Mouse (Mus musculus) MEL (cell line): Measurements from ENCODE around the gene Sik1. TPM values are rescaled to one million over a fixed set of nuclear protein-coding genes. Genes with fewer than 3 reads are reported as not detected.
A peak's percentile ranks its signal among the peaks of the same experiment; 100 is the strongest.

ENCODE experiments used
- DNase-seq: peaks from one replicate; pipeline ENCODE4 v3.0.0; 2011; ENCODE audit warnings: low read depth, low spot score
- H3K27ac ChIP-seq: 2 replicates; pipeline ENCODE4 v1.5.1; 2012; ENCODE audit warnings: low read depth, mild to moderate bottlenecking, control low read depth, low read length, moderate library complexity; ENCODE audit not compliant: control insufficient read depth
- H3K27me3 ChIP-seq, 2 experiments: fragments of 150-350 bp in 1 of 2; sonication (generic) in 1 of 2; 2 replicates each; pipeline ENCODE4 v1.6.1; 2012; ENCODE audit warnings: low read length in 2 of 2, mild to moderate bottlenecking in 2 of 2, improper control_type of control experiment in 1 of 2, moderate library complexity in 1 of 2; ENCODE audit not compliant: insufficient read depth in 2 of 2, control insufficient read depth in 1 of 2
- H3K36me3 ChIP-seq, 2 experiments: 2 replicates each; pipeline ENCODE4 v1.6.1; 2012 to 2014; ENCODE audit warnings: low read length in 2 of 2, improper control_type of control experiment in 1 of 2, inconsistent platforms in 1 of 2, mild to moderate bottlenecking in 1 of 2; ENCODE audit not compliant: insufficient read depth in 2 of 2, control insufficient read depth in 1 of 2
- H3K4me1 ChIP-seq, 2 experiments: fragments of 150-350 bp in 1 of 2; sonication (generic) in 1 of 2; 2 replicates each; pipeline ENCODE4 v1.6.1; 2012; ENCODE audit warnings: low read length in 2 of 2, improper control_type of control experiment in 1 of 2, mild to moderate bottlenecking in 1 of 2; ENCODE audit not compliant: insufficient read depth in 2 of 2, control insufficient read depth in 1 of 2
- H3K4me3 ChIP-seq, 2 experiments: fragments of 150-350 bp in 1 of 2; sonication (generic) in 1 of 2; 2 replicates each; pipeline ENCODE4 v1.5.1; 2012; ENCODE audit warnings: low read depth in 2 of 2, low read length in 2 of 2, mild to moderate bottlenecking in 2 of 2, moderate library complexity in 2 of 2, control low read depth in 1 of 2, improper control_type of control experiment in 1 of 2; ENCODE audit not compliant: control insufficient read depth in 1 of 2, insufficient read depth in 1 of 2
- H3K79me2 ChIP-seq: 2 replicates; pipeline ENCODE4 v1.6.1; 2012; ENCODE audit warnings: mild to moderate bottlenecking, low read length, moderate library complexity; ENCODE audit not compliant: control insufficient read depth, poor library complexity, insufficient read depth
- H3K9ac ChIP-seq: 2 replicates; pipeline ENCODE4 v1.6.1; 2012; ENCODE audit warnings: low read depth, mild to moderate bottlenecking, control low read depth, low read length, moderate library complexity; ENCODE audit not compliant: control insufficient read depth, poor library complexity, severe bottlenecking
- H3K9me3 ChIP-seq: fragments of 150-350 bp; sonication (generic); replicated peaks from 2 replicates; pipeline ENCODE4 v1.6.1; 2012; ENCODE audit warnings: mild to moderate bottlenecking, low read length, improper control_type of control experiment, moderate library complexity; ENCODE audit not compliant: insufficient read depth
- BHLHE40 ChIP-seq: IDR thresholded peaks from 2 replicates; pipeline ENCODE4 v1.6.1; 2012; ENCODE audit warnings: low read depth, mild to moderate bottlenecking, inconsistent platforms, low read length, improper control_type of control experiment, borderline replicate concordance
- CHD1 ChIP-seq: IDR thresholded peaks from 2 replicates; pipeline ENCODE4 v1.6.1; 2012; ENCODE audit warnings: low read depth, mild to moderate bottlenecking, inconsistent platforms, low read length, improper control_type of control experiment
- E2F4 ChIP-seq: IDR thresholded peaks from 2 replicates; pipeline ENCODE4 v1.6.1; 2011; ENCODE audit warnings: low read depth, low read length, improper control_type of control experiment, borderline replicate concordance
- ELF1 ChIP-seq: IDR thresholded peaks from 2 replicates; pipeline ENCODE4 v1.6.1; 2014; ENCODE audit warnings: low read depth, mild to moderate bottlenecking, inconsistent platforms, low read length, improper control_type of control experiment, moderate library complexity
- EP300 ChIP-seq, 2 experiments: IDR thresholded peaks; 2 replicates each; pipeline ENCODE4 v1.6.1; 2011; ENCODE audit warnings: improper control_type of control experiment in 2 of 2, low read length in 2 of 2, low read depth in 1 of 2, mild to moderate bottlenecking in 1 of 2
- ETS1 ChIP-seq: IDR thresholded peaks from 2 replicates; pipeline ENCODE4 v1.6.1; 2012; ENCODE audit warnings: low read depth, mild to moderate bottlenecking, inconsistent platforms, low read length, improper control_type of control experiment, moderate library complexity
- GABPA ChIP-seq: IDR thresholded peaks from 2 replicates; pipeline ENCODE4 v1.6.1; 2012; ENCODE audit warnings: low read depth, mild to moderate bottlenecking, inconsistent platforms, low read length, improper control_type of control experiment, moderate library complexity
- GATA1 ChIP-seq: IDR thresholded peaks from 2 replicates; pipeline ENCODE4 v1.6.1; 2011; ENCODE audit warnings: low read depth, low read length, improper control_type of control experiment
- HCFC1 ChIP-seq: IDR thresholded peaks from 2 replicates; pipeline ENCODE4 v1.6.1; 2012; ENCODE audit warnings: low read depth, mild to moderate bottlenecking, inconsistent platforms, low read length, improper control_type of control experiment, moderate library complexity
- KAT2A ChIP-seq: conservative IDR thresholded peaks from 2 replicates; pipeline ENCODE4 v1.6.1; 2012; ENCODE audit warnings: low read depth, low read length, improper control_type of control experiment, inconsistent platforms
- MAFK ChIP-seq: IDR thresholded peaks from 2 replicates; pipeline ENCODE4 v1.6.1; 2011; ENCODE audit warnings: low read depth, mild to moderate bottlenecking, low read length, improper control_type of control experiment, borderline replicate concordance
- MAZ ChIP-seq: IDR thresholded peaks from 2 replicates; pipeline ENCODE4 v1.6.1; 2012; ENCODE audit warnings: low read depth, mild to moderate bottlenecking, inconsistent platforms, low read length, improper control_type of control experiment
- MEF2A ChIP-seq: IDR thresholded peaks from 2 replicates; pipeline ENCODE4 v1.6.1; 2014; ENCODE audit warnings: low read depth, mild to moderate bottlenecking, inconsistent platforms, low read length, improper control_type of control experiment; ENCODE audit not compliant: poor library complexity, insufficient replicate concordance, severe bottlenecking; ENCODE audit errors: extremely low read depth
- MXI1 ChIP-seq: IDR thresholded peaks from 2 replicates; pipeline ENCODE4 v1.6.1; 2011; ENCODE audit warnings: mild to moderate bottlenecking, low read depth, low read length, improper control_type of control experiment
- MYC ChIP-seq: IDR thresholded peaks from 2 replicates; pipeline ENCODE4 v1.6.1; 2011; ENCODE audit warnings: low read depth, mild to moderate bottlenecking, low read length, improper control_type of control experiment, moderate library complexity
- NELFE ChIP-seq: IDR thresholded peaks from 2 replicates; pipeline ENCODE4 v1.6.1; 2011; ENCODE audit warnings: low read depth, low read length, improper control_type of control experiment
- POLR2A ChIP-seq, 2 experiments: IDR thresholded peaks; 2 replicates each; pipeline ENCODE4 v1.6.1; 2011 to 2012; ENCODE audit warnings: low read length in 2 of 2, mild to moderate bottlenecking in 2 of 2, control low read depth in 1 of 2, improper control_type of control experiment in 1 of 2, low read depth in 1 of 2, moderate library complexity in 1 of 2; ENCODE audit not compliant: control insufficient read depth in 1 of 2, insufficient read depth in 1 of 2, poor library complexity in 1 of 2
- POLR2AphosphoS2 ChIP-seq: IDR thresholded peaks from 2 replicates; pipeline ENCODE4 v1.6.1; 2011; ENCODE audit warnings: low read length, improper control_type of control experiment
- RAD21 ChIP-seq: IDR thresholded peaks from 2 replicates; pipeline ENCODE4 v1.6.1; 2011; ENCODE audit warnings: mild to moderate bottlenecking, low read depth, low read length, improper control_type of control experiment
- RCOR1 ChIP-seq: IDR thresholded peaks from 2 replicates; pipeline ENCODE4 v1.6.1; 2012; ENCODE audit warnings: low read depth, mild to moderate bottlenecking, inconsistent platforms, low read length, improper control_type of control experiment
- SMC3 ChIP-seq: IDR thresholded peaks from 2 replicates; pipeline ENCODE4 v1.6.1; 2011; ENCODE audit warnings: low read depth, low read length, improper control_type of control experiment
- TAL1 ChIP-seq: IDR thresholded peaks from 2 replicates; pipeline ENCODE4 v1.6.1; 2012; ENCODE audit warnings: mild to moderate bottlenecking, inconsistent platforms, low read length, moderate library complexity, mixed read lengths
- TBP ChIP-seq: IDR thresholded peaks from 2 replicates; pipeline ENCODE4 v1.8.0; 2011; ENCODE audit warnings: low read depth, low read length, improper control_type of control experiment
- TCF12 ChIP-seq: IDR thresholded peaks from 2 replicates; pipeline ENCODE4 v1.6.1; 2014; ENCODE audit warnings: low read depth, mild to moderate bottlenecking, inconsistent platforms, low read length, improper control_type of control experiment, moderate library complexity
- USF1 ChIP-seq: IDR thresholded peaks from 2 replicates; pipeline ENCODE4 v1.6.1; 2014; ENCODE audit warnings: low read depth, mild to moderate bottlenecking, inconsistent platforms, low read length, improper control_type of control experiment, moderate library complexity
- USF2 ChIP-seq, 2 experiments: IDR thresholded peaks; 2 replicates each; pipeline ENCODE4 v1.6.1; 2011 to 2012; ENCODE audit warnings: improper control_type of control experiment in 2 of 2, low read length in 2 of 2, borderline replicate concordance in 1 of 2, inconsistent platforms in 1 of 2, low read depth in 1 of 2, mild to moderate bottlenecking in 1 of 2; ENCODE audit not compliant: insufficient read depth in 1 of 2
- ZC3H11A ChIP-seq: IDR thresholded peaks from 2 replicates; pipeline ENCODE4 v1.6.1; 2012; ENCODE audit warnings: low read depth, mild to moderate bottlenecking, inconsistent platforms, low read length, improper control_type of control experiment
- ZKSCAN1 ChIP-seq: IDR thresholded peaks from 2 replicates; pipeline ENCODE4 v1.6.1; 2012; ENCODE audit warnings: low read depth, mild to moderate bottlenecking, inconsistent platforms, low read length, improper control_type of control experiment, moderate library complexity
- ZMIZ1 ChIP-seq: IDR thresholded peaks from 2 replicates; pipeline ENCODE4 v1.6.1; 2012; ENCODE audit warnings: low read depth, mild to moderate bottlenecking, inconsistent platforms, low read length, improper control_type of control experiment, moderate library complexity
- polyA plus RNA-seq, 2 experiments: library from polyadenylated mRNA; stranded (reverse) in 1 of 2; unstranded in 1 of 2; fragments of >175 nt in 1 of 2; fragments of >200 nt in 1 of 2; gene quantifications; 2 replicates each; pipeline versions ENCODE4 v1.2.1 to v1.2.4; 2012; ENCODE audit warnings: low replicate concordance in 2 of 2, low read depth in 1 of 2; ENCODE audit not compliant: insufficient read length in 2 of 2, insufficient read depth in 1 of 2, missing spikeins in 1 of 2
- total RNA-seq: library from RNA; depleted of rRNA; stranded (reverse); fragments of 300-350 nt; gene quantifications from 2 replicates; pipeline ENCODE4 v1.2.3, GENCODE M21; 2012

The Sik1 gene
- total and polyA plus RNA-seq, 3 experiments: 5.5 to 10.4 TPM; not detected in 1

DNA sequence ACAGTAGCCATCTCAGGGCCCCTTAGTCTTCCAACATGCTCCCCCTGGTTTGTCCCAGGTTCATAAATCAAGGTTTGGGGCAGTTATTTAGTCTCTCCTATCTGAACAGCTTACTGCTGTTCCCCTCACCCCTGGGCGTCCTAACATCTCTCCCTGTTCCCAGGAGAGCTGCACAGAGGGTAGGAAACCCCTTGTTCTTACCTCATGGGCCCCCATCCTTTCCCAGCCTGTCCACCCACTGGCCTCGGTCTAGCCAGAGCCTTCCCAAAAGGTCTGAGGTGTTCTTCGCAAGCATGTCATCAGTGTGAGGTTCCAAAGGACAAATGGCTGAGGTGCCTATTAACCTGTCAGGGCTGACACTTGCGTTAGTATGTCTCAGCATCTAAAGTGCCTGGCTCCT, 1.6 kb upstream of the Sik1 start:
- H3K4me1 ChIP-seq: peaks cover 2 to 12% of the 10 kb centered on the region in 2 experiments; a peak in 3 of 4 replicates
- H3K9ac ChIP-seq: peak overlapping the region; percentile 93
- H3K4me3 ChIP-seq: peak overlapping the region; percentile 57 to 66
- DNase-seq: no peak
- H3K36me3 ChIP-seq: no peaks in the 10 kb centered on the region
- H3K79me2 ChIP-seq: peaks cover 11% of the 10 kb centered on the region
- H3K27me3 ChIP-seq: no peaks in the 10 kb centered on the region
- no peak for TF ChIP-seq SMC3
- no peak for TF ChIP-seq EP300 (IDR thresholded peaks at IDR 0.05; ENCODE audit: low read depth in 1 of 2, low read length in 2 of 2)
- no peak for TF ChIP-seq TBP
- no peak for TF ChIP-seq GATA1
- no peak for TF ChIP-seq BHLHE40
- TF ChIP-seq USF2 (IDR thresholded peaks at IDR 0.05; ENCODE audit: borderline replicate concordance in 1 of 2, insufficient read depth in 1 of 2, low read depth in 1 of 2, low read length in 2 of 2): no peak
- H3K27ac ChIP-seq: peak overlapping the region; percentile 74; the same call in 1 of the 2 replicates
- no peaks in the 10 kb centered on the region for H3K9me3 ChIP-seq

- H3K27ac ChIP-seq: peak overlapping the region; percentile 83
- no peaks in the 10 kb centered on the region for H3K36me3 ChIP-seq
- H3K9me3 ChIP-seq: no peaks in the 10 kb centered on the region
- peak overlapping the region; percentile 57 to 66 for H3K4me3 ChIP-seq
- H3K9ac ChIP-seq: peak overlapping the region; percentile 93
- peak; percentile 95 for DNase-seq
- H3K79me2 ChIP-seq: peaks cover 11% of the 10 kb centered on the region
- peaks cover 2 to 12% of the 10 kb centered on the region in 2 experiments; a peak in 3 of 4 replicates for H3K4me1 ChIP-seq
- H3K27me3 ChIP-seq: no peaks in the 10 kb centered on the region
- no peak for TF ChIP-seq USF1
- TF ChIP-seq RCOR1: no peak
- TF ChIP-seq TCF12: peak; percentile 47; the same call in 1 of the 2 replicates
- TF ChIP-seq POLR2AphosphoS2: 0 out of 2 replicates have a peak, but pooled peaks have one; percentile 27
- no peak for TF ChIP-seq TAL1
- peak in 1 of 2 experiments; percentile 38; a peak in 1 of 4 replicates for TF ChIP-seq EP300 (IDR thresholded peaks at IDR 0.05; ENCODE audit: low read depth in 1 of 2, low read length in 2 of 2)
- no peak for TF ChIP-seq SMC3
- TF ChIP-seq USF2 (IDR thresholded peaks at IDR 0.05; ENCODE audit: borderline replicate concordance in 1 of 2, insufficient read depth in 1 of 2, low read depth in 1 of 2, low read length in 2 of 2): no peak
- TF ChIP-seq RAD21: no peak
- TF ChIP-seq ETS1: peak; percentile 54
- peak; percentile 20; the same call in 1 of the 2 replicates for TF ChIP-seq BHLHE40
- TF ChIP-seq ZMIZ1: peak; percentile 80
- TF ChIP-seq MAZ: no peak
- TF ChIP-seq POLR2A (IDR thresholded peaks at IDR 0.05; ENCODE audit: control insufficient read depth in 1 of 2, insufficient read depth in 1 of 2, low read depth in 1 of 2, low read length in 2 of 2, poor library complexity in 1 of 2): peak; percentile 60 to 80; a peak in 3 of 4 replicates
- no peak for TF ChIP-seq CHD1
- TF ChIP-seq ZC3H11A: no peak
- TF ChIP-seq MYC: no peak; the same call in 1 of the 2 replicates
- TF ChIP-seq MAFK: no peak
- no peak for TF ChIP-seq ZKSCAN1
- 0 out of 2 replicates have a peak, but pooled peaks have one; percentile 49 for TF ChIP-seq ELF1
- no peak for TF ChIP-seq MEF2A
- TF ChIP-seq GATA1: no peak
- TF ChIP-seq NELFE: peak; percentile 71
- peak; percentile 79 for TF ChIP-seq MXI1
- TF ChIP-seq HCFC1: peak; percentile 72
- no peak for TF ChIP-seq E2F4
- TF ChIP-seq KAT2A: no peak
- TF ChIP-seq GABPA: no peak
Measured at GRCm38 (mm10) chr17:31856519-31857160, 1.0 kb upstream of the Sik1 start.
